Mouse (Mus musculus) liver, embryonic 11.5 days (tissue): ENCODE measurements around the gene Notum. TPM values are rescaled to one million over a fixed set of nuclear protein-coding genes. Genes with fewer than 3 reads are reported as not detected.

Experiments used
- ATAC-seq: fragments of 200-750 bp; cut with Nextera tagmentation; replicated peaks from 2 replicates; pipeline ENCODE4 v1.8.0; 2017; ENCODE audit warnings: moderate number of reproducible peaks, mild to moderate bottlenecking, moderate TSS enrichment, moderate library complexity; ENCODE audit not compliant: low FRiP score
- DNase-seq: peaks from one replicate; pipeline ENCODE4 v3.0.0-alpha.2; 2017; ENCODE audit warnings: low spot score
- H3K27ac ChIP-seq: fragments of 300-500 bp; sonication (generic); 2 replicates; pipeline ENCODE4 v1.5.1; 2014; ENCODE audit warnings: mild to moderate bottlenecking, low read depth, low read length, control low read depth
- H3K27me3 ChIP-seq: fragments of 300-500 bp; sonication (generic); replicated peaks from 2 replicates; pipeline ENCODE4 v1.6.1; 2014; ENCODE audit warnings: low read length, mixed read lengths; ENCODE audit not compliant: control insufficient read depth, insufficient read depth
- H3K36me3 ChIP-seq: fragments of 300-500 bp; sonication (generic); 2 replicates; pipeline ENCODE4 v1.6.1; 2014; ENCODE audit warnings: mild to moderate bottlenecking, low read length, moderate library complexity, mixed read lengths; ENCODE audit not compliant: control insufficient read depth, insufficient read depth
- H3K4me1 ChIP-seq: fragments of 300-500 bp; sonication (generic); replicated peaks from 2 replicates; pipeline ENCODE4 v1.6.1; 2014; ENCODE audit warnings: low read length, mixed read lengths; ENCODE audit not compliant: control insufficient read depth, insufficient read depth
- H3K4me2 ChIP-seq: fragments of 300-500 bp; sonication (generic); 2 replicates; pipeline ENCODE4 v1.6.1; 2014; ENCODE audit warnings: mild to moderate bottlenecking, control low read depth, moderate library complexity
- H3K4me3 ChIP-seq: fragments of 300-500 bp; sonication (generic); 2 replicates; pipeline ENCODE4 v1.5.1; 2014; ENCODE audit warnings: low read depth, low read length, control low read depth
- H3K9ac ChIP-seq: fragments of 300-500 bp; sonication (generic); 2 replicates; pipeline ENCODE4 v1.6.1; 2014; ENCODE audit warnings: low read depth, low read length, control low read depth
- H3K9me3 ChIP-seq: fragments of 300-500 bp; sonication (generic); 2 replicates; pipeline ENCODE4 v1.6.1; 2016; ENCODE audit warnings: low read length, inconsistent platforms, mixed read lengths; ENCODE audit not compliant: control insufficient read depth
- WGBS: fragments of 180-500 bp; shearing (Covaris S2); extraction: QIAGEN DNeasy Blood & Tissue Kit; methylation state at CpG from one replicate; pipeline ENCODE4 v1.1.7; 2014; 5-methylcytosine and 5-hydroxymethylcytosine counted together
- polyA plus RNA-seq: library from polyadenylated mRNA; unstranded; fragments of >200 nt; fragmentation: Nextera tagmentation; extraction: Ambion mirVana; gene quantifications from 2 replicates; pipeline ENCODE4 v1.2.1, GENCODE M21; 2014

Gene Notum
- polyA plus RNA-seq, 1 experiment from 2014 or later: 0.51 TPM

GRCm38 (mm10) chr11:120672687-120673593 lies 12.0 kb upstream of the Notum start, which contains the start of gene Aspscr1:
TSS of gene Aspscr1 (plus strand) at chr11:120672973.
- WGBS: 1% methylated on average over 83 of the region's 83 CpGs
- peak; percentile 97 for ATAC-seq

GRCm38 (mm10) chr11:120666617-120667016 lies 5.6 kb upstream of the Notum start:
- no peak overlapping the region for H3K4me2 ChIP-seq
- no peak overlapping the region for H3K9ac ChIP-seq
- WGBS: 17% methylated on average over 3 of the region's 3 CpGs
- H3K9me3 ChIP-seq: no peaks in the 10 kb centered on the region
- DNase-seq: no peak
- H3K27ac ChIP-seq: no peak overlapping the region
- no peaks in the 10 kb centered on the region for H3K36me3 ChIP-seq
- no peak for ATAC-seq
- H3K4me3 ChIP-seq: no peak overlapping the region
- H3K4me1 ChIP-seq: no peaks in the 10 kb centered on the region
- H3K27me3 ChIP-seq: peaks cover 41% of the 10 kb centered on the region

More at GRCm38 (mm10) chr11:120672687-120673593, 12.0 kb upstream of the Notum start, which contains the start of gene Aspscr1:
- H3K9me3 ChIP-seq: no peaks in the 10 kb centered on the region
- peaks cover 10% of the 10 kb centered on the region; the same call in 1 of the 2 replicates for H3K4me1 ChIP-seq
- H3K36me3 ChIP-seq: 0 out of 2 replicates have a peak, but pooled peaks cover 2% of the 10 kb centered on the region
- H3K27ac ChIP-seq: peak within 1 kb of the TSS; percentile 85
- H3K9ac ChIP-seq: peak within 1 kb of the TSS; percentile 68
- H3K4me3 ChIP-seq: peak within 1 kb of the TSS; percentile 66
- H3K27me3 ChIP-seq: no peaks in the 10 kb centered on the region
- DNase-seq: peak; percentile 98
- peak within 1 kb of the TSS; percentile 95 for H3K4me2 ChIP-seq

DNA sequence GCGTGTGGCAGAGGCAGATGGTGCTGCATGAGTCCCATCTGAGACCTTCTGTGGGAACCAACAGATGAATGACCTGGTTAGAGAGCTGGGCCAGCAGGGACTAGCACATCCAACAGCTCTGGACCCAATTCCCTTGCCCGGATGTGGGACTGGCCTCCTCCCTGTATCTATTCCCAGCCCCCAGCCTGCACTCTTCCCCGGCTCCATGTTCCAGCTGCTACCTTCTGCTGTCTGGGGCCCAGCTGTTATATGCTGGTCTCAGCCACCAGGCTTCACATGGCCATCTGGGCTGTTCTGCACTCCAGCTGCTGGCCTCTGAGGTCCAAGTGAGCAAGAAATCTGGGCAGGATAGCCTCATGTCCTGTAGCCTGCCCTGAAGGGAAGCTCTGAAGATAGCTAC lies 4.4 kb upstream of the Notum start:
- H3K27me3 ChIP-seq: peaks cover 53% of the 10 kb centered on the region
- no peak overlapping the region for H3K9ac ChIP-seq
- ATAC-seq: no peak
- DNase-seq: no peak
- peaks cover 10% of the 10 kb centered on the region for H3K4me1 ChIP-seq
- 77% methylated on average over 3 of the region's 3 CpGs for WGBS
- no peak overlapping the region for H3K27ac ChIP-seq
- no peaks in the 10 kb centered on the region for H3K36me3 ChIP-seq
- no peak overlapping the region for H3K4me3 ChIP-seq
- H3K9me3 ChIP-seq: no peaks in the 10 kb centered on the region
- no peak overlapping the region; the same call in 1 of the 2 replicates for H3K4me2 ChIP-seq

GRCm38 (mm10) chr11:120663714-120664113 lies 2.7 kb upstream of the Notum start:
- H3K9me3 ChIP-seq: no peaks in the 10 kb centered on the region
- DNase-seq: no peak
- H3K9ac ChIP-seq: no peak overlapping the region
- no peak overlapping the region for H3K4me3 ChIP-seq
- no peak overlapping the region for H3K27ac ChIP-seq
- 86% methylated on average over 5 of the region's 5 CpGs for WGBS
- no peak for ATAC-seq
- H3K36me3 ChIP-seq: no peaks in the 10 kb centered on the region
- peaks cover 19% of the 10 kb centered on the region for H3K4me1 ChIP-seq
- no peak overlapping the region for H3K4me2 ChIP-seq
- peaks cover 70% of the 10 kb centered on the region for H3K27me3 ChIP-seq

- H3K27me3 ChIP-seq: peaks cover 79% of the 10 kb centered on the region
- DNase-seq (no peak), ATAC-seq (no peak)
- no peak overlapping the region for H3K27ac ChIP-seq
- 68% methylated on average over 6 of the region's 6 CpGs for WGBS
- no peaks in the 10 kb centered on the region for H3K9me3 ChIP-seq
- H3K4me1 ChIP-seq: peaks cover 19% of the 10 kb centered on the region
- H3K4me2 ChIP-seq: no peak overlapping the region
- no peak overlapping the region for H3K4me3 ChIP-seq
- H3K36me3 ChIP-seq: no peaks in the 10 kb centered on the region
- H3K9ac ChIP-seq: no peak overlapping the region
Observed at GRCm38 (mm10) chr11:120662759-120663158, 1.8 kb upstream of the Notum start.

- no peak overlapping the region for H3K27ac ChIP-seq
- no peak; the same call in 1 of the 2 replicates for ATAC-seq
Observed at GRCm38 (mm10) chr11:120660301-120661075, 487 bp downstream of the Notum start.

GRCm38 (mm10) chr11:120659509-120660300 lies 1.3 kb downstream of the Notum start:
- Histone ChIP-seq H3K4me3 (peak overlapping the region; percentile 50), H3K9ac (no peak overlapping the region), H3K27me3 (peaks cover 84% of the 10 kb centered on the region), H3K27ac (no peak overlapping the region), H3K4me1 (peaks cover 19% of the 10 kb centered on the region), H3K4me2 (peak overlapping the region; percentile 70), H3K9me3 (no peaks in the 10 kb centered on the region), H3K36me3 (no peaks in the 10 kb centered on the region)
- no peak for ATAC-seq
- DNase-seq: peak; percentile 48
- WGBS: 6% methylated on average over 50 of the region's 50 CpGs

More at GRCm38 (mm10) chr11:120660301-120661075, 487 bp downstream of the Notum start:
- Histone ChIP-seq H3K36me3 (no peaks in the 10 kb centered on the region), H3K9me3 (no peaks in the 10 kb centered on the region), H3K4me1 (peaks cover 19% of the 10 kb centered on the region), H3K4me2 (peak overlapping the region; percentile 70), H3K4me3 (peak overlapping the region; percentile 50), H3K27me3 (peaks cover 92% of the 10 kb centered on the region), H3K9ac (0 out of 2 replicates have a peak overlapping the region, but pooled peaks have one; percentile 20)
- 1% methylated on average over 91 of the region's 95 CpGs for WGBS
- DNase-seq: peak; percentile 51
